8 mouse cellular contexts compared by ENCODE assay signal in the genomic region with DNA sequence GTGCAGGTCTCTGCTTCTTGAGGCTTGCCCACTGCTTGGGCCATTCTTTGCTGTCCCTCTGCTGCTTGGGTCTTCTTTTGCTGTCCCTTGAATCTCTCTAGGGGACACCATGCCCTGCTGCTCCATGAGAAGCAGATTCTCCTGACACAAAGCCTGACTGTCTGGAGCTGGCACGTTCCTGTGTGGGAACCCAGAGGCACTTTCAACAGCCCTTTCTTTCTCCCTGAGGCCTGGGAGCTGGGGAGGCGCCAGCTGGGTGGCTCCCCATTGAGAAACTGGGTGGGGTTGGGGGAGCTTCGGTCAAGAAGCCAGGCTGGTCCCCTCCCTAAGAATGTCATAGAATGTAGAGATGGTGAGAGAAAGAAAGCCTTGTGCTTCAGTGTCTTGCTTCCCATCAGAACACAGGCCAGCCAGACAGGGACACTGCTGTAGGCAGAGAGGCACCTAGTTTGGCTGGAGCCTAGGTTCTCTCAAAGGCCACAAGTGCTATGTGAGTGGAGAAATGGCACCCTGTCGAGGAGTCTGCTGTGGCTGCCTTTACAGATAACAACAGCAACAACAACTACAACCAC.
DNase-seq lines count a peak whose midpoint lies in the region; ATAC-seq lines count a peak whose summit lies in the region.

No protein-coding gene starts in this region.

- H3K4me2 ChIP-seq in heart, embryonic 11.5 days: no peak overlapping the region

- peak; percentile 90 for DNase-seq in heart, adult 11 months
- peak; percentile 59 for DNase-seq in left cerebral cortex, postnatal 4 days
- no peak for DNase-seq in left cerebral cortex, postnatal 36 days (ENCODE audit: low spot score in 2 of 2)
- DNase-seq in cerebellum, postnatal 14 days: peak; percentile 16 to 27
- DNase-seq in limb, embryonic 10.5 days (ENCODE audit: low spot score): no peak
- DNase-seq in kidney, postnatal 36 days: no peak
- no peak for DNase-seq in embryo, embryonic 10 days (ENCODE audit: low spot score)

- no peak overlapping the region for H3K4me3 ChIP-seq in heart, embryonic 11.5 days (ENCODE audit: low read depth, low read length)
- H3K4me3 ChIP-seq in limb, embryonic 10.5 days: no peak overlapping the region

- intact Hi-C loops in left cerebral cortex, postnatal 4 days (cut with DNase I): no loop called here
- intact Hi-C loops in left cerebral cortex, postnatal 36 days (cut with DNase I): no loop called here

- 0 out of 2 replicates have a peak, but pooled peaks cover 4% of the 10 kb centered on the region for H3K4me1 ChIP-seq in heart, embryonic 11.5 days (ENCODE audit: control insufficient read depth, insufficient read depth, low read length)
- no peaks in the 10 kb centered on the region for H3K4me1 ChIP-seq in limb, embryonic 10.5 days

- H3K36me3 ChIP-seq in heart, embryonic 11.5 days (ENCODE audit: control insufficient read depth, insufficient read depth, low read length): no peaks in the 10 kb centered on the region
- no peaks in the 10 kb centered on the region for H3K36me3 ChIP-seq in limb, embryonic 10.5 days

- no peaks in the 10 kb centered on the region for H3K27me3 ChIP-seq in heart, embryonic 11.5 days (ENCODE audit: control insufficient read depth, insufficient read depth, low read length)
- H3K27me3 ChIP-seq in limb, embryonic 10.5 days (ENCODE audit: low read depth, poor library complexity, severe bottlenecking): no peaks in the 10 kb centered on the region

- no peak overlapping the region for H3K9ac ChIP-seq in heart, embryonic 11.5 days (ENCODE audit: low read depth, low read length)

- no peaks in the 10 kb centered on the region for H3K9me3 ChIP-seq in heart, embryonic 11.5 days (replicated peaks; ENCODE audit: control insufficient read depth, low read length)
- H3K9me3 ChIP-seq in limb, embryonic 10.5 days (replicated peaks): no peaks in the 10 kb centered on the region

- H3K27ac ChIP-seq in heart, embryonic 11.5 days (ENCODE audit: low read depth, low read length): no peak overlapping the region
- 0 out of 2 replicates have a peak overlapping the region, but pooled peaks have one; percentile 51 for H3K27ac ChIP-seq in limb, embryonic 10.5 days

- ATAC-seq in heart, embryonic 11.5 days (replicated peaks; ENCODE audit: insufficient number of reproducible peaks, low FRiP score, low TSS enrichment): no peak

- WGBS in heart, embryonic 11.5 days (ENCODE audit: insufficient replicate concordance): 37% methylated on average over 4 of the region's 4 CpGs
- WGBS in limb, embryonic 10.5 days: 64% methylated on average over 4 of the region's 4 CpGs

Comparison
In these comparisons a context has a peak if more than half of its experiments do, and no peak if none do; other contexts are left out.
1. DNase-seq: peak in heart, adult 11 months (single experiment), left cerebral cortex, postnatal 4 days (single experiment) and cerebellum, postnatal 14 days (2 of 2); none in left cerebral cortex, postnatal 36 days (0 of 2), limb, embryonic 10.5 days (single experiment), kidney, postnatal 36 days (0 of 2) and embryo, embryonic 10 days (single experiment).